Comparison of ENCODE assay signal across 22 mouse cellular contexts in the genomic region with DNA sequence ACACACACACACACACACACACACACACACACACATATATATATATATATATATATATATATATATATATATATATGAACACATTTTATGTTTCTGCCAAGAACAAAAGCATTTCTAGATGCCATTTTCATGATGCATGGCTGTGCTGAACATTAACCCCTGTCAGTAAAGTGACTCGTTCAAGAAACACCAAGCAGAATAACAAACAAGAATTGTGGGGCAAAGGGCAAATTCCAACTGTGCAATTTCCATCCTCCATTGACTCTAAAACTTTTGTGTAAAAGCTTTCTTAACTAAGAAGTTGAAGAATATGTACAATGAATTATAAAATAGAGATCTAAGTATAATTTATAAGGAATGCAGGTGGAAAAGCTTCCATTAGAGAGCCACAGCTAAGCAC.
DNase-seq lines count a peak whose midpoint lies in the region; ATAC-seq and TF ChIP-seq lines count a peak whose summit lies in the region.
"Had no signal": no experiment of that assay in that cellular context is flagged by ENCODE, and none has a peak within 500 bp of the region (broad histone marks: within the 10 kb centered on the region; RNA-seq: fewer than 3 reads in every experiment).

No protein-coding gene starts in this region.

- H3K4me2 ChIP-seq in kidney, embryonic 15.5 days: no peak overlapping the region
- H3K4me2 ChIP-seq: embryonic facial prominence, embryonic 13.5 days; forebrain, embryonic 12.5 days; heart, embryonic 13.5 days; hindbrain, embryonic 15.5 days had no signal

- no peaks in the 10 kb centered on the region for H3K27me3 ChIP-seq in kidney, embryonic 15.5 days
- H3K27me3 ChIP-seq: embryonic facial prominence, embryonic 13.5 days; forebrain, embryonic 12.5 days; heart, embryonic 13.5 days; hindbrain, embryonic 15.5 days had no signal

- no peak overlapping the region for H3K27ac ChIP-seq in kidney, embryonic 15.5 days
- H3K27ac ChIP-seq in layer of hippocampus, adult 2 months: peak overlapping the region; percentile 23; the same call in 1 of the 2 replicates
- H3K27ac ChIP-seq: embryonic facial prominence, embryonic 13.5 days; forebrain, embryonic 12.5 days; gastrocnemius, adult 2 months; heart, embryonic 13.5 days; hindbrain, embryonic 15.5 days had no signal

- TF ChIP-seq CTCF in layer of hippocampus, adult 2 months (conservative IDR thresholded peaks at IDR 0.05): no peak

- H3K4me1 ChIP-seq in kidney, embryonic 15.5 days: no peaks in the 10 kb centered on the region
- H3K4me1 ChIP-seq: embryonic facial prominence, embryonic 13.5 days; forebrain, embryonic 12.5 days; heart, embryonic 13.5 days had no signal

- 26% methylated on average over 1 of the region's 1 CpGs for WGBS in kidney, embryonic 15.5 days

- no peak overlapping the region for H3K9ac ChIP-seq in kidney, embryonic 15.5 days
- H3K9ac ChIP-seq: embryonic facial prominence, embryonic 13.5 days; forebrain, embryonic 12.5 days; heart, embryonic 13.5 days; hindbrain, embryonic 15.5 days had no signal

- H3K9me3 ChIP-seq in kidney, embryonic 15.5 days (replicated peaks): no peaks in the 10 kb centered on the region
- H3K9me3 ChIP-seq: embryonic facial prominence, embryonic 13.5 days; forebrain, embryonic 12.5 days; heart, embryonic 13.5 days; hindbrain, embryonic 15.5 days had no signal

- no peak for ATAC-seq in kidney, embryonic 15.5 days (replicated peaks; ENCODE audit: low FRiP score)
- ATAC-seq: forebrain, embryonic 16.5 days had no signal

- no peaks in the 10 kb centered on the region for H3K36me3 ChIP-seq in kidney, embryonic 15.5 days
- H3K36me3 ChIP-seq: embryonic facial prominence, embryonic 13.5 days; forebrain, embryonic 12.5 days; heart, embryonic 13.5 days; hindbrain, embryonic 15.5 days had no signal

- H3K4me3 ChIP-seq in kidney, embryonic 15.5 days (replicated peaks): no peak overlapping the region
- H3K4me3 ChIP-seq in layer of hippocampus, adult 2 months: no peak overlapping the region
- H3K4me3 ChIP-seq: embryonic facial prominence, embryonic 13.5 days; forebrain, embryonic 12.5 days; gastrocnemius, adult 2 months; heart, embryonic 13.5 days; hindbrain, embryonic 15.5 days had no signal

- peak; percentile 18 for DNase-seq in embryo, embryonic 10 days (ENCODE audit: low spot score)
- DNase-seq in embryo, embryonic 9.5 days (ENCODE audit: extremely low spot score): no peak
- peak; percentile 69 for DNase-seq in kidney, adult 9 months
- DNase-seq in layer of hippocampus, adult 2 months (ENCODE audit: low spot score in 2 of 2): no peak
- no peak for DNase-seq in layer of hippocampus, postnatal 36 days
- peak; percentile 30 for DNase-seq in mesoderm, embryonic 11.5 days (ENCODE audit: low read depth, low spot score)
- DNase-seq in gastrocnemius, postnatal 36 days: no peak
- DNase-seq: adrenal gland, adult 2 months; adrenal gland, postnatal 25 days; cerebellum, adult 18-20 months; cerebellum, adult 9-11 months; cerebellum, postnatal 36 days; gastrocnemius, adult 2 months; gastrocnemius, postnatal 25 days; heart, adult 11 months; heart, postnatal 36 days had no signal

- intact Hi-C loops in gastrocnemius, postnatal 36 days (cut with DNase I): no loop called here

Comparison
In these comparisons a context has a peak if more than half of its experiments do, and no peak if none do; other contexts are left out.
1. DNase-seq: peak in embryo, embryonic 10 days (single experiment), kidney, adult 9 months (single experiment) and mesoderm, embryonic 11.5 days (single experiment); none in embryo, embryonic 9.5 days (single experiment), layer of hippocampus, adult 2 months (0 of 2), layer of hippocampus, postnatal 36 days (0 of 2) and gastrocnemius, postnatal 36 days (0 of 2).